Mouse (Mus musculus) hindbrain, postnatal 0 days (tissue): ENCODE measurements around the gene Gm21958. TPM values are rescaled to one million over a fixed set of nuclear protein-coding genes. Genes with fewer than 3 reads are reported as not detected.

Experiments
- ATAC-seq: fragments of 200-750 bp; cut with Nextera tagmentation; 2 replicates; pipeline ENCODE4 v1.8.0; 2017; ENCODE audit warnings: mild to moderate bottlenecking, moderate TSS enrichment, moderate library complexity
- DNase-seq: peaks from one replicate; pipeline ENCODE4 v3.0.0-alpha.2; 2015; ENCODE audit warnings: low spot score
- H3K27ac ChIP-seq: fragments of 300-500 bp; sonication (generic); 2 replicates; pipeline ENCODE4 v1.5.1; 2014; ENCODE audit warnings: mild to moderate bottlenecking
- H3K27me3 ChIP-seq: fragments of 300-500 bp; sonication (generic); 2 replicates; pipeline ENCODE4 v1.6.1; 2014; ENCODE audit warnings: low read length, mixed read lengths; ENCODE audit not compliant: insufficient read depth
- H3K36me3 ChIP-seq: fragments of 300-500 bp; sonication (generic); 2 replicates; pipeline ENCODE4 v1.6.1; 2014; ENCODE audit warnings: low read length, mixed read lengths; ENCODE audit not compliant: insufficient read depth
- H3K4me1 ChIP-seq: fragments of 300-500 bp; sonication (generic); 2 replicates; pipeline ENCODE4 v1.6.1; 2014; ENCODE audit warnings: antibody characterized with exemption, low read length, mixed read lengths; ENCODE audit not compliant: insufficient read depth
- H3K4me2 ChIP-seq: fragments of 300-500 bp; sonication (generic); 2 replicates; pipeline ENCODE4 v1.6.1; 2014; ENCODE audit warnings: low read depth, mild to moderate bottlenecking, low read length, moderate library complexity, mixed read lengths
- H3K4me3 ChIP-seq: fragments of 300-500 bp; sonication (generic); 2 replicates; pipeline ENCODE4 v1.5.1; 2014; ENCODE audit warnings: low read length
- H3K9ac ChIP-seq: fragments of 300-500 bp; sonication (generic); replicated peaks from 2 replicates; pipeline ENCODE4 v1.6.1; 2014; ENCODE audit warnings: mild to moderate bottlenecking, low read length, moderate library complexity, mixed read lengths
- H3K9me3 ChIP-seq: fragments of 300-500 bp; sonication (generic); 2 replicates; pipeline ENCODE4 v1.6.1; 2016; ENCODE audit warnings: low read length, mixed read lengths
- CTCF ChIP-seq: IDR thresholded peaks from 2 replicates; pipeline ENCODE4 v1.5.1; 2016; ENCODE audit warnings: antibody characterized with exemption, control low read depth, low read depth
- WGBS: fragments of 180-500 bp; shearing (Covaris S2); extraction: QIAGEN DNeasy Blood & Tissue Kit; methylation state at CpG from one replicate; pipeline ENCODE4 v1.1.7; 2014; 5-methylcytosine and 5-hydroxymethylcytosine counted together
- polyA plus RNA-seq: library from polyadenylated mRNA; unstranded; fragments of >200 nt; fragmentation: Nextera tagmentation; extraction: Ambion mirVana; gene quantifications from 2 replicates; pipeline ENCODE4 v1.2.1, GENCODE M21; 2015
- total RNA-seq: library from RNA; depleted of rRNA; stranded (reverse); fragments of >200 nt; gene quantifications from 2 replicates; pipeline ENCODE4 v1.2.3, GENCODE M21; 2014; rRNA removed

The Gm21958 gene
- total and polyA plus RNA-seq, 2 experiments from 2014 or later = not detected

GRCm38 (mm10) chr3:54668141-54668540, 46.0 kb downstream of the Gm21958 start:
- no peak overlapping the region for H3K4me2 ChIP-seq
- H3K27me3 ChIP-seq = no peaks in the 10 kb centered on the region
- 88% methylated on average over 3 of the region's 3 CpGs for WGBS
- DNase-seq (no peak), ATAC-seq (no peak)
- no peak overlapping the region for H3K27ac ChIP-seq
- no peak for TF ChIP-seq CTCF
- no peak overlapping the region for H3K4me3 ChIP-seq
- H3K4me1 ChIP-seq = no peaks in the 10 kb centered on the region
- H3K9ac ChIP-seq = no peak overlapping the region
- H3K9me3 ChIP-seq = no peaks in the 10 kb centered on the region
- no peaks in the 10 kb centered on the region for H3K36me3 ChIP-seq

Other genes starting within 250 kb of the Gm21958 start
- 36.3 and 43.5 TPM in 2 replicates for gene Supt20, start 21.5 kb downstream of the Gm21958 start, total RNA-seq
- 52.0 and 55.4 TPM in 2 replicates for gene Supt20, start 21.5 kb downstream of the Gm21958 start, polyA plus RNA-seq
- gene Exosc8, start 21.0 kb upstream of the Gm21958 start, total RNA-seq = 36.8 and 37.3 TPM in 2 replicates
- 66.9 and 68.9 TPM in 2 replicates for gene Exosc8, start 21.0 kb upstream of the Gm21958 start, polyA plus RNA-seq
- 12.3 and 16.3 TPM in 2 replicates for gene Alg5, start 21.2 kb upstream of the Gm21958 start, total RNA-seq
- gene Alg5, start 21.2 kb upstream of the Gm21958 start, polyA plus RNA-seq = 65.1 and 72.0 TPM in 2 replicates
- 4.9 and 6.7 TPM in 2 replicates for gene Smad9, start 41.2 kb upstream of the Gm21958 start, total RNA-seq
- gene Smad9, start 41.2 kb upstream of the Gm21958 start, polyA plus RNA-seq = 0.96 and 1.1 TPM in 2 replicates
- 29.7 and 33.9 TPM in 2 replicates for gene Rfxap, start 93.4 kb upstream of the Gm21958 start, total RNA-seq
- gene Rfxap, start 93.4 kb upstream of the Gm21958 start, polyA plus RNA-seq = 46.2 and 49.7 TPM in 2 replicates
- 14.6 and 15.0 TPM in 2 replicates for gene Sertm1, start 201.5 kb upstream of the Gm21958 start, total RNA-seq
- gene Sertm1, start 201.5 kb upstream of the Gm21958 start, polyA plus RNA-seq = 1.4 TPM in 2 replicates